Mouse (Mus musculus) forebrain, embryonic 13.5 days (tissue): ENCODE measurements at regions not wholly inside any gene's neighbourhood (a gene's known extent, or its start where the extent isn't known, plus 50 kb on each side); places are given as distances from the start of the nearest gene placed in this dataset.

Experiments used
- ATAC-seq: fragments of 200-750 bp; cut with Nextera tagmentation; 2 replicates; pipeline ENCODE4 v1.8.0; 2017
- H3K27ac ChIP-seq: fragments of 300-500 bp; sonication (generic); 2 replicates; pipeline ENCODE4 v1.5.1; 2015; ENCODE audit warnings: inconsistent platforms, mild to moderate bottlenecking, moderate library complexity
- H3K27me3 ChIP-seq: fragments of 300-500 bp; sonication (generic); 2 replicates; pipeline ENCODE4 v1.6.1; 2015; ENCODE audit warnings: mild to moderate bottlenecking, inconsistent platforms
- H3K36me3 ChIP-seq: fragments of 300-500 bp; sonication (generic); 2 replicates; pipeline ENCODE4 v1.6.1; 2015; ENCODE audit warnings: mild to moderate bottlenecking, inconsistent platforms; ENCODE audit not compliant: poor library complexity, severe bottlenecking
- H3K4me1 ChIP-seq: fragments of 300-500 bp; sonication (generic); 2 replicates; pipeline ENCODE4 v1.6.1; 2015; ENCODE audit warnings: inconsistent platforms
- H3K4me2 ChIP-seq: fragments of 300-500 bp; sonication (generic); 2 replicates; pipeline ENCODE4 v1.6.1; 2015; ENCODE audit warnings: inconsistent platforms, mild to moderate bottlenecking, moderate library complexity
- H3K4me3 ChIP-seq: fragments of 300-500 bp; sonication (generic); 2 replicates; pipeline ENCODE4 v1.5.1; 2015; ENCODE audit warnings: mild to moderate bottlenecking, inconsistent platforms
- H3K9ac ChIP-seq: fragments of 300-500 bp; sonication (generic); 2 replicates; pipeline ENCODE4 v1.6.1; 2015; ENCODE audit warnings: mild to moderate bottlenecking, inconsistent platforms
- H3K9me3 ChIP-seq: fragments of 300-500 bp; sonication (generic); replicated peaks from 2 replicates; pipeline ENCODE4 v1.6.1; 2016; ENCODE audit warnings: inconsistent platforms
- WGBS: fragments of 180-500 bp; shearing (Covaris S2); methylation state at CpG from one replicate; pipeline ENCODE4 v1.1.7; 2015; 5-methylcytosine and 5-hydroxymethylcytosine counted together

GRCm38 (mm10) chr9:17294327-17294726 lies 793.2 kb upstream of the Fat3 start:
- H3K9ac ChIP-seq: no peak overlapping the region
- H3K27me3 ChIP-seq: no peaks in the 10 kb centered on the region
- no peaks in the 10 kb centered on the region for H3K4me1 ChIP-seq
- H3K36me3 ChIP-seq: no peaks in the 10 kb centered on the region
- WGBS: 90% methylated on average over 1 of the region's 1 CpGs
- H3K4me2 ChIP-seq: no peak overlapping the region
- ATAC-seq: peak; percentile 41; the same call in 1 of the 2 replicates
- no peak overlapping the region for H3K27ac ChIP-seq
- H3K4me3 ChIP-seq: no peak overlapping the region
- H3K9me3 ChIP-seq: no peaks in the 10 kb centered on the region

DNA sequence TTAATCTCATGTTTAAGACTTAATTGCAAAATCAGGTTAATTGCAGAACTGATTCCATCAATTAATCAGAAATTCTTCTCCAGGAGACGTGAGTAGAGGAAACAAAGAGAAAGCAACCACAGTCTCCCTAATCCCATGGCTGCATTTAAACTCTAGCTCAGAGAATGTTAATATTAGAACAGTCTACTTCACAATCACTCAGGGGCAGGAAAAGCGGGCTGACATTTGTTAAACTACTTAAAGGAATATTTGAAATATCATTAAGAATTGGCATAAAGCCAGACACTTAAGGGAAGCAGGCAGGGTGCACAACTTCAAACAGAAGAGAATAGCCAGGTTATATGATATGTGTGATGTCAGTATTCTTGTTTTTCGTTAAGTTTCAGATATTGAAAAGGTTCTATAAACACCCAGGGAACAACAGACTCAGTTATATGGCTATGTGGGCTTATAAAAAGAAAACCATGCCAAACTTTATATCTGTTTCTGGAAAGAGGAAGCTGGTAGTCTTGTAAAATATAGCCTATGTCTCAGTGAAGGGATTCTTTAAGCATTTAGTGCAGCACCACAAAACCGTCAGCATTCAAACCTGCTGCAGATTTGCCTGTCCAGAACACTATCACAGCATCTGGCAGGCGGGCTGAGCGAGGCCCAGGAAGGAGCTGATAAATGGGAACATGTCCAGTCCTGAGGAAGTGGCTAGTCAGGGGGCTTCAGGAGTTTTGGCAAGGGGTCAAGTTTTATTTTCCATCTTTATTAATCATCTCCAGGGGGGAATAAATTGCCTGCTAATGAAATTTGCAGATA lies 787.9 kb upstream of the Fat3 start:
- no peaks in the 10 kb centered on the region for H3K9me3 ChIP-seq
- H3K27me3 ChIP-seq: no peaks in the 10 kb centered on the region
- no peaks in the 10 kb centered on the region for H3K4me1 ChIP-seq
- ATAC-seq: no peak; the same call in 1 of the 2 replicates
- no peak overlapping the region for H3K4me3 ChIP-seq
- no peaks in the 10 kb centered on the region for H3K36me3 ChIP-seq
- WGBS: 59% methylated on average over 6 of the region's 6 CpGs
- H3K27ac ChIP-seq: no peak overlapping the region
- H3K4me2 ChIP-seq: no peak overlapping the region
- no peak overlapping the region for H3K9ac ChIP-seq

- Histone ChIP-seq H3K4me2 (no peak overlapping the region), H3K36me3 (no peaks in the 10 kb centered on the region), H3K27ac (no peak overlapping the region), H3K9me3 (no peaks in the 10 kb centered on the region), H3K4me1 (0 out of 2 replicates have a peak, but pooled peaks cover 3% of the 10 kb centered on the region), H3K27me3 (no peaks in the 10 kb centered on the region), H3K9ac (no peak overlapping the region), H3K4me3 (no peak overlapping the region)
- ATAC-seq: no peak
- 67% methylated on average over 4 of the region's 4 CpGs for WGBS
Measured at GRCm38 (mm10) chr9:17279334-17279990, 778.4 kb upstream of the Fat3 start.

DNA sequence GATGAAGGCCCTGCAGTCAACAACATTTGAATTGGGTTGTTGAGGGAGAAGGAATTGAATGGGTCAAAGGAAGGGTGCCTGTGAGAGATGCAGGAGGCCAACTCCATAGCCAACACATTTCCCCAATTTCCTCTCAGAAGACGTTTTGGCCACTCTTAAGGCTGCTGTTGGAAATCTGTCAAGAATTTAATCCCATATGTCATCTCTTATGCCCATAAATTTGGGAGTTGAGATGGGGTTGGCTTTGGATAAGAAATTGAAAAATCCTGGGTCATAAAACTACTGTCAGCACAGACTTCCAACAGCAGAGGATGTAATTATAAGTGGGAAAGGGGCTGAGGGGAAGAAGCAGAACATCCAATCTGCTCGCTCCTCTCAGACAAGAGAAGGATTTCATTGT lies 771.5 kb upstream of the Fat3 start:
- Histone ChIP-seq H3K4me1 (peaks cover 4% of the 10 kb centered on the region; the same call in 1 of the 2 replicates), H3K27ac (no peak overlapping the region), H3K36me3 (no peaks in the 10 kb centered on the region), H3K4me3 (no peak overlapping the region), H3K9me3 (no peaks in the 10 kb centered on the region), H3K4me2 (no peak overlapping the region), H3K27me3 (no peaks in the 10 kb centered on the region), H3K9ac (no peak overlapping the region)
- WGBS: 67% methylated on average over 2 of the region's 2 CpGs
- ATAC-seq: no peak

DNA sequence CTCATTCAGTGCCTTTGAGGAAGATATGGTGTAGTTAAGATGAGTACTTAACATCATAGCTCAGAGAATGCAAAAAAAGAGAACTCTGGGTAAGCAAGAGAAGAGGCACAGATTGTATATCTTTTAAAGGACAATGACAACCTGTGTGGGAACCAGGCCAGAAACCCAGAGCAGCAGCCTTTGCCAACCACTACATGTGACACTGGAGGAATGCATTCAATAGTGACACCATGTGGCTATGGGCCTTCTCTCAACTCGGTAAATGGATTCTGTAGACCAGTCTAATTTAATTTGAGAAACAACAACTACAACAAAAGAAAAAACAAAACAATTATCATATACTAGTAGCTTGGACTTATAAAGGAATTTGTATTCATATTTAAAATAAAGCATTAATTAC lies 768.5 kb upstream of the Fat3 start:
- H3K4me3 ChIP-seq: no peak overlapping the region
- no peaks in the 10 kb centered on the region for H3K36me3 ChIP-seq
- no peaks in the 10 kb centered on the region for H3K27me3 ChIP-seq
- WGBS: 15% methylated on average over 1 of the region's 1 CpGs
- H3K9ac ChIP-seq: no peak overlapping the region
- no peak overlapping the region for H3K27ac ChIP-seq
- H3K9me3 ChIP-seq: no peaks in the 10 kb centered on the region
- no peak overlapping the region for H3K4me2 ChIP-seq
- peak; percentile 83 for ATAC-seq
- H3K4me1 ChIP-seq: peaks cover 4% of the 10 kb centered on the region; the same call in 1 of the 2 replicates

- 35% methylated on average over 1 of the region's 1 CpGs for WGBS
Measured at GRCm38 (mm10) chr9:17257148-17257547, 756.1 kb upstream of the Fat3 start.

DNA sequence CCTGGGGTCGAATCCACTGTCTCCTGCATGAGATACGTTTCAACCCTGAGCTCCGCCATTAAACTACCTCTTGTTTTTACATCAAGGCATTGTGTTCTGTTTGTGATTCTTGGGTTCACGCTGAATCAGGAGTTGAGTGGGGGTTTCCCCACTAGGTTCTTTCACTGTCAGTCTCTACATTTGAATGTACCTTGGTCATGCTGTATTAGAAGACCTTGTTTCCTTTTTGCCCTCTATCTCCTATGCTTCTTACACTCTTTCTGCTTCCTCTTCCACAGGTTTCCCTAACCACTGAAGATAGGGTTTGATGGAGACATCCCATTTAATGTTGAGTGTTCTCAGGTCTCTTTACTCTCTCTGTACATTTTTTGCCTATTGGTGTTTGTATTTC lies 726.0 kb upstream of the Fat3 start:
- no peaks in the 10 kb centered on the region for H3K36me3 ChIP-seq
- H3K4me3 ChIP-seq: no peak overlapping the region
- H3K9ac ChIP-seq: no peak overlapping the region
- no peak overlapping the region for H3K4me2 ChIP-seq
- WGBS: 85% methylated on average over 4 of the region's 4 CpGs
- no peaks in the 10 kb centered on the region for H3K4me1 ChIP-seq
- no peak for ATAC-seq
- no peaks in the 10 kb centered on the region for H3K9me3 ChIP-seq
- H3K27me3 ChIP-seq: no peaks in the 10 kb centered on the region
- no peak overlapping the region for H3K27ac ChIP-seq

More at GRCm38 (mm10) chr9:17257148-17257547, 756.1 kb upstream of the Fat3 start:
- ATAC-seq: peak; percentile 36; the same call in 1 of the 2 replicates
- H3K4me1 ChIP-seq: peaks cover 6% of the 10 kb centered on the region
- H3K36me3 ChIP-seq: no peaks in the 10 kb centered on the region
- no peak overlapping the region for H3K9ac ChIP-seq
- no peak overlapping the region for H3K4me2 ChIP-seq
- no peak overlapping the region for H3K4me3 ChIP-seq
- no peaks in the 10 kb centered on the region for H3K9me3 ChIP-seq
- H3K27me3 ChIP-seq: no peaks in the 10 kb centered on the region
- H3K27ac ChIP-seq: no peak overlapping the region

- Histone ChIP-seq H3K4me3 (no peak overlapping the region), H3K27ac (no peak overlapping the region), H3K4me1 (no peaks in the 10 kb centered on the region), H3K36me3 (no peaks in the 10 kb centered on the region), H3K9me3 (no peaks in the 10 kb centered on the region), H3K9ac (no peak overlapping the region), H3K4me2 (no peak overlapping the region), H3K27me3 (no peaks in the 10 kb centered on the region)
- no peak for ATAC-seq
- 85% methylated on average over 3 of the region's 3 CpGs for WGBS
Measured at GRCm38 (mm10) chr9:17226475-17227090, 725.5 kb upstream of the Fat3 start.

GRCm38 (mm10) chr9:17195339-17195738 lies 694.3 kb upstream of the Fat3 start:
- Histone ChIP-seq H3K4me1 (no peaks in the 10 kb centered on the region), H3K27me3 (no peaks in the 10 kb centered on the region), H3K36me3 (no peaks in the 10 kb centered on the region), H3K9me3 (no peaks in the 10 kb centered on the region), H3K9ac (no peak overlapping the region), H3K4me2 (no peak overlapping the region), H3K4me3 (no peak overlapping the region), H3K27ac (no peak overlapping the region)
- no peak for ATAC-seq

DNA sequence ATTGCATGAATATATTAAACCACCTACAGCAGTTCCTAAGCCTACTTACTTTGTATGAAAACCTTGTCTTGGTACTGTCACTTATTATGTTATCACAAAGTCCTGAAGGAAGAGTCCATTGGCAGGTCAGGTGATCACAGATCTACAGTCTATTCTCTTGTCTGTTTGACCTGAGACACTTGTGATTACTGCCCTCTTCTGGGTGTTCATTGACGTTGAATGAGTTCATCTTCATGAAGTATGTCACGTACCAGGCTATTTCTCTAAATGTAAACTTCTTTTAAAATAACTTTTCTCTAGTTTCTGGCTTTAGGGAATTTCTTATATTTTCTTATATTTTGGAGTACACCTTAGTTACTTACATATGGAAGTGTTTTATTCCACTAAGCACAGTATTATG lies 688.5 kb upstream of the Fat3 start:
- Histone ChIP-seq H3K4me3 (no peak overlapping the region), H3K27me3 (no peaks in the 10 kb centered on the region), H3K4me1 (no peaks in the 10 kb centered on the region), H3K4me2 (no peak overlapping the region), H3K9me3 (no peaks in the 10 kb centered on the region), H3K9ac (no peak overlapping the region), H3K36me3 (no peaks in the 10 kb centered on the region), H3K27ac (no peak overlapping the region)
- 87% methylated on average over 2 of the region's 2 CpGs for WGBS
- no peak for ATAC-seq

DNA sequence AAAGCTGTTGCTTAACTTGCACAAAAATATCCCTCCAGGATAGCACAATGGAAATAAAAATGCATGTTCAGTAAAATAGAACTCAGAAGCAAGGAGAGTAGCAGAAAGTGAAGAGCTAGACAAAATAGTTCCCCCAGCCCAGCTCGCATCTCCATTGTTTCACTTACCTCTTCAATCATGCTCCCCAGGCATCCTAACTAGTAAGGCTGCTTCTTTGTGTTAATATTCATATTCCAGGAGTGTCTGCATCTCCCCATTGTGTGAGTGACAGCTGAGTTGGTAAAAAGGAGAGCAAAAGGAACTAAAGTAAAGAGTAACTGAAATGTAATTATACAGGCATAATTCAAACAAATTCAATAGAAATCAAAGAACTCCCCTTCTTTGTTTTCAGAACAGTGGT lies 667.1 kb upstream of the Fat3 start:
- Histone ChIP-seq H3K4me2 (no peak overlapping the region), H3K9ac (no peak overlapping the region), H3K27me3 (no peaks in the 10 kb centered on the region), H3K4me1 (no peaks in the 10 kb centered on the region), H3K36me3 (no peaks in the 10 kb centered on the region), H3K4me3 (no peak overlapping the region), H3K27ac (no peak overlapping the region), H3K9me3 (no peaks in the 10 kb centered on the region)
- 39% methylated on average over 1 of the region's 1 CpGs for whole genome bisulfite sequencing
- no peak for ATAC-seq

DNA sequence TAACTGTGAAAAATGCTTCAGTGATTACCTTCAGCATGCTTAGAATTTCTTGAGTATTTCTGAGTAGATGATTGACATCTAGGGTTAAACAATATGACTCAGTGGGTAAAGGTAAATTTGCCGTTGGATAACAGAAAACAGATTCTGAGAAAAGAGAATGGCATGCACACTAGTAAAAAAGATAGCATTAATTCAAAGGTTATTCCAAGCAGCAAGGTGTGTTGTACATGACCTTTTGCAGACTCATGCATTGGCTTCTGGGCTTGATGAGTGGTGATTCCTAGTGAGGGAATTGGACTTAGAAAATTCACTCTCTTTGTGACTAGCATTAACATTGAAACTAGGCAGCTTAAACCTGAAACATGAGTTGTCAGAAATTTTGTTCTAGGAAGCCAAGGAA lies 665.2 kb upstream of the Fat3 start:
- Histone ChIP-seq H3K4me3 (no peak overlapping the region), H3K9me3 (no peaks in the 10 kb centered on the region), H3K9ac (no peak overlapping the region), H3K4me2 (no peak overlapping the region), H3K27ac (no peak overlapping the region), H3K4me1 (no peaks in the 10 kb centered on the region), H3K27me3 (no peaks in the 10 kb centered on the region), H3K36me3 (no peaks in the 10 kb centered on the region)
- ATAC-seq: no peak
- WGBS: 93% methylated on average over 1 of the region's 1 CpGs
